Mouse (Mus musculus) heart, embryonic 14.5 days (tissue): ENCODE measurements at regions not wholly inside any gene's neighbourhood (a gene's known extent, or its start where the extent isn't known, plus 50 kb on each side); places are given as distances from the start of the nearest gene placed in this dataset.

ENCODE experiments used
- ATAC-seq: fragments of 200-750 bp; cut with Nextera tagmentation; 2 replicates; pipeline ENCODE4 v1.8.0; 2017; ENCODE audit warnings: low read depth, moderate TSS enrichment; ENCODE audit not compliant: insufficient number of reproducible peaks, insufficient read depth, low FRiP score
- H3K27ac ChIP-seq, 2 experiments: fragments of 200-500 bp in 1 of 2; fragments of 300-500 bp in 1 of 2; sonication (generic) in 1 of 2; replicated peaks in 1 of 2; 2 replicates each; pipeline ENCODE4 v1.5.1; 2012 to 2014; ENCODE audit warnings: low read depth in 2 of 2, low read length in 2 of 2, control low read depth in 1 of 2, mild to moderate bottlenecking in 1 of 2, mixed read lengths in 1 of 2; ENCODE audit not compliant: control insufficient read depth in 1 of 2, insufficient read depth in 1 of 2
- H3K27me3 ChIP-seq: fragments of 300-500 bp; sonication (generic); 2 replicates; pipeline ENCODE4 v1.6.1; 2014; ENCODE audit warnings: mild to moderate bottlenecking, low read length, control low read depth; ENCODE audit not compliant: control insufficient read depth, insufficient read depth
- H3K36me3 ChIP-seq: fragments of 300-500 bp; sonication (generic); 2 replicates; pipeline ENCODE4 v1.6.1; 2014; ENCODE audit warnings: mild to moderate bottlenecking, control low read depth, low read length, mixed read lengths; ENCODE audit not compliant: control insufficient read depth, insufficient read depth
- H3K4me1 ChIP-seq, 2 experiments: fragments of 200-500 bp in 1 of 2; fragments of 300-500 bp in 1 of 2; sonication (generic) in 1 of 2; 2 replicates each; pipeline ENCODE4 v1.6.1; 2012 to 2014; ENCODE audit warnings: low read length in 2 of 2, control low read depth in 1 of 2, mixed read lengths in 1 of 2; ENCODE audit not compliant: control insufficient read depth in 2 of 2, insufficient read depth in 2 of 2
- H3K4me2 ChIP-seq: fragments of 300-500 bp; sonication (generic); 2 replicates; pipeline ENCODE4 v1.6.1; 2014; ENCODE audit warnings: mild to moderate bottlenecking, low read length
- H3K4me3 ChIP-seq, 2 experiments: fragments of 200-500 bp in 1 of 2; fragments of 300-500 bp in 1 of 2; sonication (generic) in 1 of 2; 2 replicates each; pipeline ENCODE4 v1.5.1; 2012 to 2014; ENCODE audit warnings: low read length in 2 of 2, mild to moderate bottlenecking in 2 of 2, control low read depth in 1 of 2, low read depth in 1 of 2, moderate library complexity in 1 of 2; ENCODE audit not compliant: control insufficient read depth in 1 of 2, insufficient read depth in 1 of 2
- H3K9ac ChIP-seq: fragments of 300-500 bp; sonication (generic); 2 replicates; pipeline ENCODE4 v1.6.1; 2014; ENCODE audit warnings: mild to moderate bottlenecking, low read length
- H3K9me3 ChIP-seq: fragments of 300-500 bp; sonication (generic); 2 replicates; pipeline ENCODE4 v1.6.1; 2016; ENCODE audit warnings: low read length, control low read depth; ENCODE audit not compliant: control insufficient read depth
- WGBS: fragments of 180-500 bp; shearing (Covaris S2); extraction: QIAGEN DNeasy Blood & Tissue Kit; methylation state at CpG from one replicate; pipeline ENCODE4 v1.1.7; 2014; 5-methylcytosine and 5-hydroxymethylcytosine counted together

DNA sequence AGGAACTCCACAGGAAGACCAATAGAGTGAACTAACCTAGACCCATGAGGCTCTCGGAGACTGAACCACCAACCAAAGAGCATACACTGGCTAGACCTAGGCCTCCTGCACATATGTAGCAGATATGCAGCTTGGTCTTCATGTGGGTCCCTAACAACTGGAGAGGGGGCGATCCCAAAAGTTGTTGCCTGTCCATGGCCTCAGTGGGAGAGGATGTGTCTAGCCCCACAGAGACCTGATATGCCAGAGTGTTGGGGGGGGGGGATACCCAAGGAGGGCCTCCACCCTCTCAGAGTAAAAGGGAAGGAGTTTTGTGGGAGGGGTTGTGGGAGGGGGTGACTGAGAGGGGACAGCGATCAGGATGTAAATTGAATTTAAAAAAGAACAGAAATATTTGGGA is 108.9 kb upstream of the Pmfbp1 start:
- WGBS: 87% methylated on average over 3 of the region's 3 CpGs
- no peaks in the 10 kb centered on the region for H3K4me1 ChIP-seq
- H3K4me2 ChIP-seq: no peak overlapping the region
- ATAC-seq: no peak
- no peak overlapping the region for H3K4me3 ChIP-seq
- H3K36me3 ChIP-seq: no peaks in the 10 kb centered on the region
- no peaks in the 10 kb centered on the region for H3K9me3 ChIP-seq
- no peaks in the 10 kb centered on the region for H3K27me3 ChIP-seq
- no peak overlapping the region for H3K27ac ChIP-seq
- no peak overlapping the region for H3K9ac ChIP-seq

GRCm38 (mm10) chr8:109395133-109395855 is 98.5 kb upstream of the Pmfbp1 start:
- no peaks in the 10 kb centered on the region for H3K27me3 ChIP-seq
- WGBS: 74% methylated on average over 6 of the region's 6 CpGs
- H3K4me2 ChIP-seq: no peak overlapping the region
- H3K27ac ChIP-seq: no peak overlapping the region
- H3K36me3 ChIP-seq: no peaks in the 10 kb centered on the region
- H3K4me3 ChIP-seq: no peak overlapping the region
- H3K9ac ChIP-seq: no peak overlapping the region
- no peaks in the 10 kb centered on the region for H3K9me3 ChIP-seq
- no peak for ATAC-seq
- no peaks in the 10 kb centered on the region for H3K4me1 ChIP-seq

DNA sequence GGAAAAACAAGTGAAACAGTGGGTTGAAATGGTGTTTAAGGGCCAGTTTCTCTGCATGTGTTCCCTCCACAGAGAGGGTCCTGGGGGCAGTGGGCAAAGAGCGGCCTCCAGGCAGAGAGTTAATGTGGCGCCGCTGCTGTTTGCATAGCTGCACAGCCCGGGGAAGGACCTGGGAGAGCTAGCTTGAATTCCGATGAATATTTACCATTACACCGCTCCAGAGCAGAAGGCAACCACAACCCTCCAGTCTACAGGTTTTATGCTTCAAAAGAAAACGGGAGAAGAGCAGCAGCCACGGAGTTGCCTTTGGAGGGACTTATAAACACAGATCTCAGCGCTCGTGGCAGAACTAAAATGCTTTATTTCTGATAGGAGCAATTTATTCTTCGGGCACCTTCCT is 94.2 kb upstream of the Pmfbp1 start:
- no peak overlapping the region for H3K4me3 ChIP-seq
- no peak overlapping the region for H3K9ac ChIP-seq
- no peaks in the 10 kb centered on the region for H3K4me1 ChIP-seq
- 76% methylated on average over 11 of the region's 11 CpGs for WGBS
- H3K27ac ChIP-seq: no peak overlapping the region
- peaks cover 5% of the 10 kb centered on the region; the same call in 1 of the 2 replicates for H3K9me3 ChIP-seq
- H3K4me2 ChIP-seq: no peak overlapping the region
- ATAC-seq: no peak
- H3K36me3 ChIP-seq: no peaks in the 10 kb centered on the region
- no peaks in the 10 kb centered on the region for H3K27me3 ChIP-seq

DNA sequence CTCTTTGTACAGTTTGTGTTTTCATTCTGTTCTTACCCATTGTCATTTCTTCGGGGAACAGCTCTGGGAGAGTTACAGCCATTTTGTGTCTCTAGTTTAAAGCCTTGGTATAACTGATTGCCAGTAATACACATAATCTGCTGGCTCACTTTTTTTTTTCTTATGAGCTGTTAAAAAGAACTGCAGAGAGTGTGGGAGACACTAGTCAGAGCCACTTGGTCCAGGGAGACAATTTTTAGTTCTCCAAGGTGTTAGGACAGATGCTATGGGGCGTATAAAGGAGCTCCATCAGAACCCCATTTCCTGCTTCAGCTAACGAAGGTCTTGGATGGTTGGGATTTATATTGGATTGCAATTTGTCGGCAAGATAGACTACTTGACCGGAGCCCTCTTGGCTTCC is 93.6 kb upstream of the Pmfbp1 start:
- no peaks in the 10 kb centered on the region for H3K4me1 ChIP-seq
- H3K36me3 ChIP-seq: no peaks in the 10 kb centered on the region
- 87% methylated on average over 5 of the region's 5 CpGs for WGBS
- no peak overlapping the region for H3K4me2 ChIP-seq
- ATAC-seq: no peak
- H3K9me3 ChIP-seq: peaks cover 5% of the 10 kb centered on the region; the same call in 1 of the 2 replicates
- H3K27ac ChIP-seq: no peak overlapping the region
- H3K9ac ChIP-seq: no peak overlapping the region
- H3K27me3 ChIP-seq: no peaks in the 10 kb centered on the region
- H3K4me3 ChIP-seq: no peak overlapping the region

GRCm38 (mm10) chr8:109407913-109408312 is 85.9 kb upstream of the Pmfbp1 start:
- Histone ChIP-seq H3K9me3 (no peaks in the 10 kb centered on the region), H3K9ac (no peak overlapping the region), H3K36me3 (no peaks in the 10 kb centered on the region), H3K4me1 (no peaks in the 10 kb centered on the region), H3K27ac (no peak overlapping the region), H3K4me2 (no peak overlapping the region), H3K27me3 (no peaks in the 10 kb centered on the region), H3K4me3 (no peak overlapping the region)
- no peak for ATAC-seq
- WGBS: 50% methylated on average over 5 of the region's 5 CpGs

DNA sequence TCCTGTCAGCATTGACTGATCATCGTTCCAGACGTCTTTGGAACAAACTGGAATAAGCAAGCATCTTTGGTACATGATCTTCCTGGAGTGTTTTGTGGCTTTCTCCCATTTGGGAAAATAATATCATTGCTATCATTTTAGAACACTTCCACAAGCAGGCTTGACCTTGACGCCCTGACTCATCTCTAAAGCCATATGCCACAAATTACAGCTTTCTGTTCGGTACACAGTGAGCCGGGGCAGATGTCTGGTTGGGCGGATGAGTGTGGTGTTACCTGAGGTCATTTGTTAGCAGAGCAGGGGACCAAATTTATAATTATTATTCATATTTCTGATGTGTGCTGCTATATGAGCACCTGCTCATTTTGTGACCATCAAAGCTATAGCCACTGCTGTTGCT is 83.3 kb upstream of the Pmfbp1 start:
- Histone ChIP-seq H3K27ac (no peak overlapping the region), H3K4me1 (no peaks in the 10 kb centered on the region), H3K27me3 (no peaks in the 10 kb centered on the region), H3K9me3 (no peaks in the 10 kb centered on the region), H3K4me3 (no peak overlapping the region), H3K9ac (no peak overlapping the region), H3K4me2 (no peak overlapping the region), H3K36me3 (no peaks in the 10 kb centered on the region)
- WGBS: 75% methylated on average over 6 of the region's 6 CpGs
- no peak for ATAC-seq

DNA sequence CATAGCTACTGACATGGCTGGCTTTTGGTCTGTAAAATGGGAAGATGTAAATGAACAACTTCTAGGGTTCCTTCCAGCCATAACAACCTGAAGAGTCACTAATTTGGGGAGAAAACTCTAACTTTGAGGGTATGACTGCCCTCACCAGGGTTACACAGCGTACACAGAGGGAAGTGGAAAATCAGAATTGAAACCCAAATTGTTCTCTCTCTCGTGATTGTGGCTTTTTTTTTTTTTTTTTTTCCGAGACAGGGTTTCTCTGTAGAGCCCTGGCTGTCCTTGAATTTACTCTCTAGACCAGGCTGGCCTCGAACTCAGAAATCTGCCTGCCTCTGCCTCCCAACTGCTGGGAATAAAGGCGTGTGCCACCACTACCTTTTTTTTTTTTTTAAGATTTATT is 80.4 kb upstream of the Pmfbp1 start:
- Histone ChIP-seq H3K4me2 (no peak overlapping the region), H3K27me3 (no peaks in the 10 kb centered on the region), H3K36me3 (no peaks in the 10 kb centered on the region), H3K9me3 (no peaks in the 10 kb centered on the region), H3K4me1 (peaks cover 0 to 3% of the 10 kb centered on the region in 2 experiments; a peak in 1 of 4 replicates), H3K9ac (no peak overlapping the region), H3K4me3 (no peak overlapping the region), H3K27ac (no peak overlapping the region)
- 83% methylated on average over 5 of the region's 5 CpGs for WGBS
- no peak for ATAC-seq

- no peaks in the 10 kb centered on the region for H3K36me3 ChIP-seq
- H3K4me2 ChIP-seq: no peak overlapping the region
- peaks cover 0 to 3% of the 10 kb centered on the region in 2 experiments; a peak in 1 of 4 replicates for H3K4me1 ChIP-seq
- H3K27ac ChIP-seq: no peak overlapping the region
- H3K27me3 ChIP-seq: no peaks in the 10 kb centered on the region
- 64% methylated on average over 4 of the region's 4 CpGs for WGBS
- H3K9me3 ChIP-seq: no peaks in the 10 kb centered on the region
- ATAC-seq: no peak
- H3K9ac ChIP-seq: no peak overlapping the region
- H3K4me3 ChIP-seq: no peak overlapping the region
Observed at GRCm38 (mm10) chr8:109415315-109415714, 78.5 kb upstream of the Pmfbp1 start.
